ENCODE assay signal across 8 mouse cellular contexts in the genomic region with DNA sequence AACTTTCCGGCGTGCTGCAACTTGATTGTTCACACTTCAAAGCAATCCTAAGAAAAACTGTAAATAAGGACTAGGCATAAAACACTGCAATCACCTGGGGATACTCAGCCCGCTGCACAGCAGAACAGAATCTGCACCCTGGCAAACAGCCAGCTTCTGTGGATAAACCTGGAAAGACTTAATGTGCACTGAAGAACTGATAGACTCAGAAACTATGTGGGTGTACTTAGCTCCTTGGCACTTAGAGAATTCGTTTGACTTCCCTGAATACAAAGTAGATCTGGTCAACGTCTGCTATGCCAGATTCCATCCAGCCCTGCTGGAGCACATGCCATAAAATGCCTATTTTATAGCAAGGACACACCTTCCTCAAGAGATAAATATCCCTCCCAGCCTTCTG.
DNase-seq lines count a peak whose midpoint lies in the region; ATAC-seq lines count a peak whose summit lies in the region.

No protein-coding gene starts in this region.

- H3K9ac ChIP-seq in kidney, embryonic 16.5 days (replicated peaks; ENCODE audit: low read length): no peak overlapping the region
- no peak overlapping the region for H3K9ac ChIP-seq in limb, embryonic 12.5 days (replicated peaks)

- no peak overlapping the region for H3K27ac ChIP-seq in kidney, embryonic 16.5 days (ENCODE audit: low read length)
- H3K27ac ChIP-seq in limb, embryonic 12.5 days: no peak overlapping the region

- intact Hi-C loops in heart, postnatal 10 days (cut with DNase I): no loop called here

- no peaks in the 10 kb centered on the region for H3K27me3 ChIP-seq in kidney, embryonic 16.5 days (ENCODE audit: insufficient read depth, low read length)
- H3K27me3 ChIP-seq in limb, embryonic 12.5 days: no peaks in the 10 kb centered on the region

- no peaks in the 10 kb centered on the region for H3K36me3 ChIP-seq in kidney, embryonic 16.5 days (ENCODE audit: insufficient read depth, low read length)
- no peaks in the 10 kb centered on the region for H3K36me3 ChIP-seq in limb, embryonic 12.5 days

- no peaks in the 10 kb centered on the region for H3K9me3 ChIP-seq in kidney, embryonic 16.5 days (ENCODE audit: low read length)
- H3K9me3 ChIP-seq in limb, embryonic 12.5 days: no peaks in the 10 kb centered on the region

- peak; percentile 12 for DNase-seq in adrenal gland, postnatal 25 days
- DNase-seq in adrenal gland, postnatal 4 days (ENCODE audit: low spot score in 2 of 2): no peak
- DNase-seq in kidney, postnatal 10 days: peak; percentile 33
- peak; percentile 24 for DNase-seq in 3T3-L1 (ENCODE audit: low read depth, low spot score)
- no peak for DNase-seq in heart, postnatal 10 days

- no peaks in the 10 kb centered on the region for H3K4me1 ChIP-seq in kidney, embryonic 16.5 days (ENCODE audit: insufficient read depth, low read length)
- H3K4me1 ChIP-seq in limb, embryonic 12.5 days (replicated peaks): peaks cover 8% of the 10 kb centered on the region; the same call in 1 of the 2 replicates

- WGBS in kidney, embryonic 16.5 days: 38% methylated on average over 5 of the region's 5 CpGs
- 13% methylated on average over 5 of the region's 5 CpGs for WGBS in limb, embryonic 12.5 days

- no peak for ATAC-seq in kidney, embryonic 16.5 days (ENCODE audit: low FRiP score, low TSS enrichment)
- peak; percentile 75; the same call in 1 of the 2 replicates for ATAC-seq in limb, embryonic 12.5 days (ENCODE audit: insufficient number of reproducible peaks, insufficient read depth, low FRiP score, low TSS enrichment, low read depth)
- ATAC-seq in megakaryocyte, adult 5-6 weeks (ENCODE audit: poor library complexity, severe bottlenecking): no peak

- H3K4me3 ChIP-seq in kidney, embryonic 16.5 days (ENCODE audit: low read length): no peak overlapping the region
- H3K4me3 ChIP-seq in limb, embryonic 12.5 days (replicated peaks): no peak overlapping the region

- no peak overlapping the region for H3K4me2 ChIP-seq in kidney, embryonic 16.5 days (replicated peaks; ENCODE audit: low read depth, low read length)
- H3K4me2 ChIP-seq in limb, embryonic 12.5 days: no peak overlapping the region

Comparison
In these comparisons a context has a peak if more than half of its experiments do, and no peak if none do; other contexts are left out.
1. DNase-seq: peak in adrenal gland, postnatal 25 days (single experiment), kidney, postnatal 10 days (single experiment) and 3T3-L1 (single experiment); none in adrenal gland, postnatal 4 days (0 of 2) and heart, postnatal 10 days (0 of 2).